Mouse (Mus musculus): Measurements from ENCODE around the gene Ccnl2. TPM values are rescaled to one million over a fixed set of nuclear protein-coding genes. Genes with fewer than 3 reads are reported as not detected.

Ccnl2 gene
- polyA plus RNA-seq, 1 experiment from 2014 or later: 187 TPM

DNA sequence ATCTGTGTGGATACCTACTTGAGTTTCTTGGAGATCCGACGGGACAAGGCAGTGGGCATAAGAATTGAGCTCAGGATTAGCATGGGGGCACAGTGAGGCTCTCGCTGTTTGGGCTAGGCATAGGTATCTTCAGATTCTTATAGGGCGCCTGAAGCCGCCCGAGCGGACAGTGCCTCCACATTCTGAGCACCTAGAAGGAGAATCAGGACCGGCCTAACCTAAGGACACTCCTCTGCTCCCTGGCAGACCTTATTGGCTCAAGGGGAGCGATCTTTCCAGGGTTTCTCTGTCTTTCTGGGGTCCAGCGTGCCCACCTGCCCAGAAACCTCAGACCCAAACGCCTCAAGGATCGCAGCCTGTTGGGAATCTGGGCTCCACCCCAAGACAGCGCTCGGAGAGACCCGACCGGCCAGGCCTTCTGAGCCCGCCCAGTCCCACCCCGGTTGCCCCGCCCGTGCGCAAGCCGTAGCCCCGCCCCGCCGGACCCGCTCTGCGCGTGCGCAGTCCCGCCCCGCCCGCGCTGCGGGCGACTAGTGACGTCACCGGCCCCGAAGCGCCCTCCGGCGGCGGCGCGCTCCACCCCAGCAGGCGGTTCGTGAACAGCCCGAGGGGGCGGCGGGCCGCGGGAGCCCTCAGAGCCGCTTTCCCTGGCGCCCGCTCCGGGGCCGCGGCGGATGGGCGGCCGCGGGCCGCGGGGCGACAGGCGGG is 34.7 kb downstream of the Ccnl2 start, which contains the start of gene Dvl1:
Dvl1 (plus strand) TSS at position 532 of the 708 bp plus-strand sequence.
- H3K4me1 ChIP-seq: peaks cover 33% of the 10 kb centered on the region
- peak; percentile 97 for DNase-seq (ENCODE audit: low spot score)
- H3K4me3 ChIP-seq: peak within 1 kb of the TSS; percentile 87
- H3K27me3 ChIP-seq (replicated peaks; ENCODE audit: low read depth, poor library complexity, severe bottlenecking): peaks cover 14% of the 10 kb centered on the region
- 3% methylated on average over 65 of the region's 65 CpGs for WGBS
- H3K9me3 ChIP-seq: no peaks in the 10 kb centered on the region
- H3K27ac ChIP-seq (replicated peaks): peak within 1 kb of the TSS; percentile 83
- peaks cover 22% of the 10 kb centered on the region for H3K36me3 ChIP-seq (replicated peaks)

DNA sequence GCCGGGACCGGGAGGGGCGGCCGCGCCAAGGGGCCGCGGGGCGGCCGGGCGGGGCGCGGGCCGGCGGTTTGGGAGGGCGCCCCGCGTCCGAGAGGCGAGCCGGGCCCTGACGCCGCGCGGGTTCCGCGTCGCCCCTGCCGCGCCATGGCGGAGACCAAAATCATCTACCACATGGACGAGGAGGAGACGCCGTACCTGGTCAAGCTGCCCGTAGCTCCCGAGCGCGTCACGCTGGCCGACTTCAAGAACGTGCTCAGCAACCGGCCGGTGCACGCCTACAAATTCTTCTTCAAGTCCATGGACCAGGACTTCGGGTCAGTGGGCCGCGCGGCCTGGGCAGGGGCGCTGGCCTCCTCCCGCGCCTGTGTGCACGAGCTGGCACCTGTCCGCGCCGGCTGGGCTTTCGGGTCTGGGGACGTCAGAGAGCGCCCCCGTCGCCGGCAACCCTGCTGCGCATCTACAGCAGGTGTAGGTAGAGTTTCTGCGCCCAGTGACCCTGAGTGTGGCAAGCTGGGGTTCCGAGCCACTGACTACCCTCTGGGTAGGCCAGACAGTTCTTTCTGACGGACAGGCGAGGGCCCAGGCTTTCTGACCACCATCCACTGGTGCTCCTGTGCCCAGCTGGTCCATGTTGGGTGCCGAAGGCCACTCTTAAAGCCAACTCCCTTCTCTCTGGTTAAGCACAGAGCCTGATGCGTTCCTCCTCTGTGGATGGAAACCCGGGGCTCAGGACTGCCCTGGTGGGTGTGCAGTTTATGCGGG is 35.5 kb downstream of the Ccnl2 start:
- peaks cover 6% of the 10 kb centered on the region for H3K27me3 ChIP-seq (replicated peaks; ENCODE audit: low read depth, poor library complexity, severe bottlenecking)
- H3K36me3 ChIP-seq (replicated peaks): peaks cover 18% of the 10 kb centered on the region
- 2% methylated on average over 69 of the region's 69 CpGs for WGBS
- H3K4me1 ChIP-seq: peaks cover 33% of the 10 kb centered on the region
- H3K4me3 ChIP-seq: peak overlapping the region; percentile 87
- H3K9me3 ChIP-seq: no peaks in the 10 kb centered on the region
- DNase-seq (ENCODE audit: low spot score): peak; percentile 69
- peak overlapping the region; percentile 83 for H3K27ac ChIP-seq (replicated peaks)

DNA sequence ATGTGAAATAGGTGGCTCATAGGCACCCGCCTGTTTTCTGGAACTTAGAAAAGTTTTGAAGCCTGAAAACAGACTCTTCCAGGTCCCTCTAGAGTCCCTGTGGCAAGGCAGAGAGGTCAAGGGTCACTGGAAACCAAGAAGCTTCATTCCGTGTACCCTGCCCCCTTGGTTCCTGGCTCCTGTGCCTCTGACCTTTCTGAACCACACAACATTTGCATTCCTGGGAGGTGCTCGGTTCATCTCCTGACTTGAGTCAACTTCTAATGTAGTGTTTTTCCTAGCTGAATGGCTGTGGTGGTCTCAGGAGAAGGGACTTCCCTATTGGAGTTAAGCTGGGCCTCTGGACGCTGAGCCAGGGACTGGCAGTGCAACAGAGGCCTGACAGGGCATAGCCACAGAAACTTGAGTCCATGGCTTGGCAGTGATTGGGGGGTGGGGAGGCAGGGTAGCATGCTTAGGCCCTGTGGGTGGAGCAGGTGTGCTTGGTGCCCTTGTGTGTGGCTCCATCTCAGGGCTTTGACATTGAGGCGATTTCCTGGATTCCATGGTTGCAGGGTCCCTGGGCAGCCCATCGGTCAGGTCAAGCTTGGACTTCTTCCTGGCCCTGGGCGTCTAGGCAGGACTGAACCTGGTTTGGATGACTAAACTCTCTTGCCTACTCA is 36.3 kb downstream of the Ccnl2 start:
- peaks cover 33% of the 10 kb centered on the region for H3K4me1 ChIP-seq
- H3K9me3 ChIP-seq: no peaks in the 10 kb centered on the region
- H3K36me3 ChIP-seq (replicated peaks): peaks cover 18% of the 10 kb centered on the region
- WGBS: 51% methylated on average over 7 of the region's 7 CpGs
- no peaks in the 10 kb centered on the region for H3K27me3 ChIP-seq (replicated peaks; ENCODE audit: low read depth, poor library complexity, severe bottlenecking)
- peak overlapping the region; percentile 87 for H3K4me3 ChIP-seq
- peak overlapping the region; percentile 83; the same call in 1 of the 2 replicates for H3K27ac ChIP-seq (replicated peaks)
- no peak for DNase-seq (ENCODE audit: low spot score)

DNA sequence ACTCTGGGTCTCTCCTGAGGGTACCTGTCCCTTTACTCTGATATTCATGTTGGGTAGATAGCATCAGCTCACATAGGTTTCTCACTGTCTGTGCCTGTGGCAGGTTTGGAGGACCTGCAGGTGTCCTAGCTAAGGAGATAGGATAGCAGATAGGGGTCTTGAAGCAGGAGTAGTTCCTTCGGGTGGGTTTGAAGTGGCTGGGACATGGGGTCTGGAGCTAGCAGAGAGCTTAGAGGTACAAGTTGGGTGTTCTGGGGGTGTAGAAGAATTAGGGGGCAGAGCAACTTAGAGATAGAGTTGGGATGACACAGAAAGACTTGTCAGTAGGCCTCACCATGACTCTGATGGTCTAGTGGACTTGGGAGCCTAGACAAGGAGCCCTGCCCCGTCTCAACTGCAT is 37.1 kb downstream of the Ccnl2 start:
- no peak overlapping the region for H3K27ac ChIP-seq (replicated peaks)
- DNase-seq (ENCODE audit: low spot score): no peak
- H3K27me3 ChIP-seq (replicated peaks; ENCODE audit: low read depth, poor library complexity, severe bottlenecking): no peaks in the 10 kb centered on the region
- no peak overlapping the region; the same call in 1 of the 2 replicates for H3K4me3 ChIP-seq
- H3K9me3 ChIP-seq: no peaks in the 10 kb centered on the region
- H3K4me1 ChIP-seq: peaks cover 33% of the 10 kb centered on the region
- WGBS: 89% methylated on average over 2 of the region's 2 CpGs
- peaks cover 21% of the 10 kb centered on the region for H3K36me3 ChIP-seq (replicated peaks)

DNA sequence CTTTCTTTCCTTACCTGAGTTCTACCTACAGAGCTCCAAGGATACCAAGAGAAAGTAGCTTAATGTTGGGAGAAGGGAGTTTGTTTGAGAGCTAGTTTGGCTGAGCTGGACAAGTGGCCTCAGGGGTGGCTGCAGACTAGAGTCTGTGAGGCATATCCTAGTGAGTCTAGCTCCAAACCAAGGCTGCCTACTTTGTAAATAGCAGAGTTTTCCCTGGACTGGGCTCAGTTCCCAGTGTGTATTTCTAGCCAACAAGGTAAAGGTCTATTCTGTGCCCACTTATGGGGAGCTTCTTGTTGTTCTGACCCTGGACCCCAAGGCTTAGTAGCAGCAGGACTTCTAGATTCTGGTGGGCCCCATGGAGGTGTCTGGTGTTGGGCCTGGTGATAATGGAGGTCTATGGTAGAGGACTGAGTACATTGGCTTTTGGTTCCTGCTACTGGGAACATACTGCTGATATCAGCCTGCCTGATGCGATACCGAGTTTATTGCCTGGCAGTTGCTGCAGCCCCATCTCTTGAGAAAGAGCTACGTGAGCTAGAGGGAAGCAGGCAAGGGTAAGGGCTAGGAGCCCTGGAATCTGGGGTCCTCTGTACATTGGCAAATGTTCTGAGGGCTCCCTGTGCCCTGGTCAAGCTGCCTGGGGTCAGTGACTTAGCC is 37.6 kb downstream of the Ccnl2 start:
- Histone ChIP-seq H3K9me3 (no peaks in the 10 kb centered on the region), H3K36me3 (replicated peaks) (peaks cover 26% of the 10 kb centered on the region), H3K27ac (replicated peaks) (no peak overlapping the region), H3K4me3 (no peak overlapping the region; the same call in 1 of the 2 replicates), H3K27me3 (replicated peaks; ENCODE audit: low read depth, poor library complexity, severe bottlenecking) (no peaks in the 10 kb centered on the region), H3K4me1 (peaks cover 33% of the 10 kb centered on the region)
- 91% methylated on average over 3 of the region's 3 CpGs for WGBS
- DNase-seq (ENCODE audit: low spot score): no peak

DNA sequence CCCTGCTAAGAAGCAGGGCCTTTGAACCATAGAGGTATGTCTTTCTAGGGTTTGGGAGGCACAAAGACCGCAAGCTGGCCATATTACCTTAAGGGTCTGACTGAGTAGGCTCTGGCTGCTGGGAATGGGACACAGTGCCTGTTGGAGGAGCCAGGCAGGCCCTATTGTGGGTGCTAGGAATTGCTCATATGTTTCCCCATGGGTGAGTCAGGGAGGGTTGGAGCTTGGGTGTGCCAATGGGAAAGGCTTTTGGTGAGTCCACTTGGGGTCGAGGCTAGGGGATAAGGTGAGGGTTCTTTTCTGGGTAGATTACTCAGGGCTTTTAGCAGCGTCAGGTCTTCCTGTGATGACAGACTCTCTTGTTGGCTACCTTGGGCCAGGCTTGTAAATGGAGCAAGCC is 39.1 kb downstream of the Ccnl2 start:
- Histone ChIP-seq H3K4me3 (no peak overlapping the region), H3K9me3 (no peaks in the 10 kb centered on the region), H3K27ac (replicated peaks) (no peak overlapping the region), H3K4me1 (peaks cover 32% of the 10 kb centered on the region), H3K27me3 (replicated peaks; ENCODE audit: low read depth, poor library complexity, severe bottlenecking) (no peaks in the 10 kb centered on the region), H3K36me3 (replicated peaks) (peaks cover 40% of the 10 kb centered on the region)
- DNase-seq (ENCODE audit: low spot score): no peak
- 92% methylated on average over 3 of the region's 3 CpGs for WGBS

DNA sequence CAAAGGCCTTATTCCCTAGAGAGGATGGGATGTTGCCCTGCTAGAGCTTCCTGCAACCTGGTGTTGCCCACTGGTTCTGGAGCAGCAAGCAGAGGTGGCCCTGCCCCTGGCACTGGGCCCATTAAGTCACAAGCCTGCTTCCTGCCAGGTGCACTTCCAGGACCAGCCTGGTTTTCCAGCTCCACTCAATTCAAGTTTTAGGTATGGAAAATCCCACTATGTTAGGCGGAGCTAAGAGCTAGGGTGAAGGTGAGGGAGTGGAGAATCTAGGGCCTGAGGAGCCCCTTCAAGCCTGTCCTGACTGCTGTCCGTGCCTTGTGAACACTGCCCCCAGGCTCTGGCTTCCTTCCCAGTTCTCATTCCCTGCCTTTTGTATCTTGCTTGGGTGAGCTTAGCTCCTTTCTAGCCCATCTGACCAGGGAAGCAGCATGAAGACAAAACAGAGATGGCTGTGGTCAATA is 39.7 kb downstream of the Ccnl2 start:
- WGBS: 84% methylated on average over 2 of the region's 2 CpGs
- H3K27me3 ChIP-seq (replicated peaks; ENCODE audit: low read depth, poor library complexity, severe bottlenecking): no peaks in the 10 kb centered on the region
- peaks cover 46% of the 10 kb centered on the region for H3K36me3 ChIP-seq (replicated peaks)
- H3K4me3 ChIP-seq: no peak overlapping the region
- H3K9me3 ChIP-seq: no peaks in the 10 kb centered on the region
- peaks cover 26% of the 10 kb centered on the region for H3K4me1 ChIP-seq
- no peak for DNase-seq (ENCODE audit: low spot score)
- no peak overlapping the region for H3K27ac ChIP-seq (replicated peaks)

DNA sequence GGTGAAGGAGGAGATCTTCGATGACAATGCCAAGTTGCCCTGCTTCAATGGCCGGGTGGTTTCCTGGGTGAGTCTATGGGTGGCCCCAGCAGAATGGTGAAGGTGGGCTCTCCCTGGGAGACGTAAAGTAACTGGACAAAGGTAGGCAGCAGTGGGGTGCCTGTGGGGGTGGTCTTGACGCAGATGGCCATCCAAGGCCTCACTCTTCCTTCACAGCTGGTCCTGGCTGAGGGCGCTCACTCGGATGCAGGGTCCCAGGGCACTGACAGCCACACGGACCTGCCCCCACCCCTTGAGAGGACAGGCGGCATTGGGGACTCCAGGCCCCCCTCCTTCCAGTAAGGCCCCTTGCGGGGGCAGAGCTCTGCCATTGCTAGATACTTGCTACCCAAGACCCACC is 41.1 kb downstream of the Ccnl2 start:
- Histone ChIP-seq H3K36me3 (replicated peaks) (peaks cover 61% of the 10 kb centered on the region), H3K27ac (replicated peaks) (no peak overlapping the region), H3K27me3 (replicated peaks; ENCODE audit: low read depth, poor library complexity, severe bottlenecking) (no peaks in the 10 kb centered on the region), H3K4me3 (no peak overlapping the region), H3K9me3 (no peaks in the 10 kb centered on the region), H3K4me1 (peaks cover 16% of the 10 kb centered on the region)
- 87% methylated on average over 9 of the region's 9 CpGs for WGBS
- no peak for DNase-seq (ENCODE audit: low spot score)

DNA sequence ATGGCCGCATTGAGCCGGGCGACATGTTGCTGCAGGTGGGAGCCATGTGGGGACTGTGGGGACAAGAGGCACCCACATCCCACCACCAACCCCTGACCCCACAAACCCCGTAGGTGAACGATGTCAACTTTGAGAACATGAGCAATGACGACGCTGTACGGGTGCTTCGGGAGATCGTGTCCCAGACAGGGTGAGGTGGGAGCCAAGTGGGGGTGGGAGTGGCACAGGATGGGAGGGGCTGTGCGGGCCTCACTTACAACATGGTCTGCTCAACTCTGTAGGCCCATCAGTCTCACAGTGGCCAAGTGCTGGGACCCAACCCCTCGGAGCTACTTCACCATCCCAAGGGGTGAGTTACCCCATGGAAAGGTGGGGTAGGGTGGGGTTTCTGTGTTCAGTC is 42.7 kb downstream of the Ccnl2 start:
- Histone ChIP-seq H3K27ac (replicated peaks) (no peak overlapping the region), H3K4me1 (0 out of 2 replicates have a peak, but pooled peaks cover 3% of the 10 kb centered on the region), H3K9me3 (no peaks in the 10 kb centered on the region), H3K4me3 (no peak overlapping the region), H3K36me3 (replicated peaks) (peaks cover 76% of the 10 kb centered on the region), H3K27me3 (replicated peaks; ENCODE audit: low read depth, poor library complexity, severe bottlenecking) (no peaks in the 10 kb centered on the region)
- DNase-seq (ENCODE audit: low spot score): no peak
- 96% methylated on average over 12 of the region's 12 CpGs for WGBS

DNA sequence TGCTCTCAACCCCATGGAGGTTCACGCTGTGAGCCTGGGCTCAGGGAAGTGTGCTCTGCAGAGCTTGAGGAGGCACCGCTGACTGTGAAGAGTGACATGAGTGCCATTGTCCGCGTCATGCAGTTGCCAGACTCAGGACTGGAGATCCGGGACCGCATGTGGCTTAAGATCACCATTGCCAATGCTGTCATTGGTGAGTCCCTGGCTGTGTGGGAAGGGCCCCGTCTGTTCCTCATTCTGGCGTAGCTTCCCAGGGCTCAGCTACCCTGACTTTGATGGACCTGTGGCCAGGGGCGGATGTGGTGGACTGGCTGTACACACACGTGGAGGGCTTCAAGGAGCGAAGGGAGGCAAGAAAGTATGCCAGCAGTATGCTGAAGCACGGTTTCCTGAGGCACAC is 43.8 kb downstream of the Ccnl2 start:
- no peak for DNase-seq (ENCODE audit: low spot score)
- Histone ChIP-seq H3K4me1 (0 out of 2 replicates have a peak, but pooled peaks cover 3% of the 10 kb centered on the region), H3K27me3 (replicated peaks; ENCODE audit: low read depth, poor library complexity, severe bottlenecking) (no peaks in the 10 kb centered on the region), H3K36me3 (replicated peaks) (peaks cover 84% of the 10 kb centered on the region), H3K9me3 (no peaks in the 10 kb centered on the region), H3K27ac (replicated peaks) (no peak overlapping the region), H3K4me3 (no peak overlapping the region)
- WGBS: 91% methylated on average over 12 of the region's 12 CpGs

DNA sequence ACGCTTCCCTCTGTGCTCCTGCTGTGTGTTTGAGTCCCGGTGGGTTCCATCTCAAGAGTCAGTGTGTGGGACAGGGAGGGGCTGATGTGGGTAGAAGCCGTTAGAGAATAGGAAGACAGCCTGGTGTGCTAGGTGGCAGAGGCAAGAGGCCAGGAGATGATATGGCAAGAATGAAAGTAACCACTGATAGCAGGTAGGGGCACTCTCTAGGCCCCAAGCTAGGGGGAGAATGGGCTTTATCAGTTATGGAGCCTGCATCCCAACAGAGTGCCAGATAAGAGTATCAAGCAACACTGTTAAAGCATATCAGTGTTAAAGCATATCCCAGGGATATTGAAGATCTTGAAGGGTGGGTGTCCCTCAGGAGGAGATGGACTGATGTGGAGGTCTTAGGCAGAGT is 44.6 kb downstream of the Ccnl2 start:
- Histone ChIP-seq H3K36me3 (replicated peaks) (peaks cover 90% of the 10 kb centered on the region), H3K4me3 (0 out of 2 replicates have a peak overlapping the region, but pooled peaks have one; percentile 6), H3K9me3 (no peaks in the 10 kb centered on the region), H3K27me3 (replicated peaks; ENCODE audit: low read depth, poor library complexity, severe bottlenecking) (no peaks in the 10 kb centered on the region), H3K27ac (replicated peaks) (no peak overlapping the region), H3K4me1 (no peaks in the 10 kb centered on the region)
- no peak for DNase-seq (ENCODE audit: low spot score)
- 90% methylated on average over 3 of the region's 3 CpGs for WGBS

DNA sequence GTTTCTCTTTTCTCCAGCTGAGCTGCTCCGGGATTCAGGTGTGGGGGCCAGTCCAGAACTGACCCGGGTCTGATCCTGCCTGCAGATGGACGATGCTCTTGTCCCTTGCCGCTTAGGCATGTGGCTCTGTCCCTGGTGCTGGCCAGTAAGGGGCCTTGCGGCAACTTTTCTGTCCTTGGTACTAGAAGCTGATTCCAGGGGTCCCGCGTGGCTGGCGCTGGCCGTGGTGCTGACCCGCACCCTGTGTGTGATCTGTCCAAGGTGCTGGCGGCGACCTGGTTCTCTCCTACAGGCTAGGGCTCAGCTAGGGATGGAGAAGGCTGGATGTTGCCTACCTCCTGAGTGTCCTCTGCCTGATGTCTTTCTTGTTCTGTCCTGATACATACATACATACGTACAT is 47.0 kb downstream of the Ccnl2 start:
- Histone ChIP-seq H3K36me3 (replicated peaks) (peaks cover 75% of the 10 kb centered on the region), H3K27me3 (replicated peaks; ENCODE audit: low read depth, poor library complexity, severe bottlenecking) (no peaks in the 10 kb centered on the region), H3K9me3 (no peaks in the 10 kb centered on the region), H3K4me1 (no peaks in the 10 kb centered on the region), H3K4me3 (no peak overlapping the region), H3K27ac (replicated peaks) (no peak overlapping the region)
- DNase-seq (ENCODE audit: low spot score): peak; percentile 92
- 20% methylated on average over 13 of the region's 13 CpGs for WGBS

All from embryonic facial prominence, embryonic 10.5 days (tissue).